Mouse (Mus musculus) forebrain, embryonic 14.5 days (tissue): ENCODE measurements around the gene Cmas. TPM values are rescaled to one million over a fixed set of nuclear protein-coding genes. Genes with fewer than 3 reads are reported as not detected.

ENCODE experiments used
- ATAC-seq: fragments of 200-750 bp; cut with Nextera tagmentation; 2 replicates; pipeline ENCODE4 v1.8.0; 2017; ENCODE audit warnings: mild to moderate bottlenecking, moderate library complexity
- DNase-seq: peaks from one replicate; pipeline ENCODE4 v3.0.0-alpha.2; 2015; ENCODE audit warnings: low spot score
- H3K27ac ChIP-seq: fragments of 300-500 bp; sonication (generic); 2 replicates; pipeline ENCODE4 v1.5.1; 2014; ENCODE audit warnings: low read depth, mild to moderate bottlenecking, control low read depth, low read length, moderate library complexity
- H3K27me3 ChIP-seq: fragments of 300-500 bp; sonication (generic); replicated peaks from 2 replicates; pipeline ENCODE4 v1.6.1; 2014; ENCODE audit warnings: low read length, control low read depth, mixed read lengths; ENCODE audit not compliant: control insufficient read depth, insufficient read depth
- H3K36me3 ChIP-seq: fragments of 300-500 bp; sonication (generic); 2 replicates; pipeline ENCODE4 v1.6.1; 2014; ENCODE audit warnings: low read length, control low read depth; ENCODE audit not compliant: control insufficient read depth, insufficient read depth
- H3K4me1 ChIP-seq: fragments of 300-500 bp; sonication (generic); 2 replicates; pipeline ENCODE4 v1.6.1; 2014; ENCODE audit warnings: antibody characterized with exemption, low read length, control low read depth; ENCODE audit not compliant: control insufficient read depth, insufficient read depth
- H3K4me2 ChIP-seq: fragments of 300-500 bp; sonication (generic); 2 replicates; pipeline ENCODE4 v1.6.1; 2014; ENCODE audit warnings: mild to moderate bottlenecking, control low read depth, low read length
- H3K4me3 ChIP-seq: fragments of 300-500 bp; sonication (generic); 2 replicates; pipeline ENCODE4 v1.5.1; 2014; ENCODE audit warnings: low read depth, low read length, control low read depth
- H3K9ac ChIP-seq: fragments of 300-500 bp; sonication (generic); 2 replicates; pipeline ENCODE4 v1.6.1; 2014; ENCODE audit warnings: mild to moderate bottlenecking, low read length, control low read depth, moderate library complexity
- H3K9me3 ChIP-seq: fragments of 300-500 bp; sonication (generic); replicated peaks from 2 replicates; pipeline ENCODE4 v1.6.1; 2016; ENCODE audit warnings: low read length, control low read depth, mixed read lengths; ENCODE audit not compliant: control insufficient read depth
- WGBS: fragments of 180-500 bp; shearing (Covaris S2); extraction: QIAGEN DNeasy Blood & Tissue Kit; methylation state at CpG from one replicate; pipeline ENCODE4 v1.1.7; 2014; 5-methylcytosine and 5-hydroxymethylcytosine counted together
- polyA plus RNA-seq: library from polyadenylated mRNA; unstranded; fragments of >200 nt; fragmentation: Nextera tagmentation; extraction: Ambion mirVana; gene quantifications from 2 replicates; pipeline ENCODE4 v1.2.1, GENCODE M21; 2014

Cmas gene
- polyA plus RNA-seq, 1 experiment from 2014 or later, result 173 TPM

- Histone ChIP-seq H3K9ac (no peak overlapping the region), H3K27ac (no peak overlapping the region), H3K36me3 (no peaks in the 10 kb centered on the region), H3K4me1 (0 out of 2 replicates have a peak, but pooled peaks cover 4% of the 10 kb centered on the region), H3K4me3 (no peak overlapping the region), H3K27me3 (no peaks in the 10 kb centered on the region), H3K4me2 (no peak overlapping the region), H3K9me3 (no peaks in the 10 kb centered on the region)
- ATAC-seq, result no peak
- DNase-seq, result no peak
- 92% methylated on average over 9 of the region's 9 CpGs for WGBS
Observed at GRCm38 (mm10) chr6:142795087-142795486, 38.6 kb downstream of the Cmas start.

DNA sequence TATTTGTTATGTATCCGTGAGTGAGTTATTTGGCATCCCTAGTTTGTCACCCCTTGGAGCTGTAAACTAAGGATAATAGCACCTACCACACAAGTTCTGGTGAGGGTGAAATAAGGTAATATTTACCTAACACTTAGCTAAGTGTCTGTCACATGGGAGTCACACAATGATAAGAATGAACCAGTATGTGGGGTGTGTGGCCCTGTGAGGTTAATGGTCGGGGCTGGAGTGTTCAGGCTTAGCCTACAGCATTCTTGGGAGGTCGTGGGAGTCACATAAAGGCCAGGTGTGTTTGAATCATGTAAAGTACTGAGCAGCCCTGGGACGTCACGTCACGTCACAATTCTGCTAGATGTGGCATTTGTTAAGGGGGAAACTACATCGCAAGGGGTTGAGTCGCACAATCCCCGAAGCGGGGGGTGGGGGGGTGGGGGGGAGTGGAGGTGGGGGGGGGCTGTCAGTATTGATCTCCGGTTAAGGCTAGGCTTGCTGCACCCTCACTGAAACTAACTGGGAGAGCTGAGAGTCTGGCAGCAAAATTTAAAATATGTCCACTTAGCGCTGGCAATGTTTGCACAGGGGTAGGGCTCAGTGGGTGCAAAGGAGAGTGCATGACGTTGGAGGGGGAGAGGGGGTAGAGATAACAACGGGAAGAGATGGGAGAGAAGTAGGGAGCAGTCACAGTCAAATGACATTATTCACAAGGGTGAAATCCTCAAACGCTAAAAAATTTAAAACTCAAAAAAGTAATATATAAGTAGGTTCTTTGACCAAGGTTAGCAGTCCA is 39.4 kb downstream of the Cmas start:
- no peaks in the 10 kb centered on the region for H3K36me3 ChIP-seq
- DNase-seq, result no peak
- 83% methylated on average over 15 of the region's 15 CpGs for WGBS
- no peak for ATAC-seq
- H3K4me1 ChIP-seq, result 0 out of 2 replicates have a peak, but pooled peaks cover 4% of the 10 kb centered on the region
- no peak overlapping the region for H3K27ac ChIP-seq
- no peak overlapping the region for H3K9ac ChIP-seq
- no peaks in the 10 kb centered on the region for H3K27me3 ChIP-seq
- no peak overlapping the region for H3K4me2 ChIP-seq
- H3K9me3 ChIP-seq, result no peaks in the 10 kb centered on the region
- H3K4me3 ChIP-seq, result no peak overlapping the region

DNA sequence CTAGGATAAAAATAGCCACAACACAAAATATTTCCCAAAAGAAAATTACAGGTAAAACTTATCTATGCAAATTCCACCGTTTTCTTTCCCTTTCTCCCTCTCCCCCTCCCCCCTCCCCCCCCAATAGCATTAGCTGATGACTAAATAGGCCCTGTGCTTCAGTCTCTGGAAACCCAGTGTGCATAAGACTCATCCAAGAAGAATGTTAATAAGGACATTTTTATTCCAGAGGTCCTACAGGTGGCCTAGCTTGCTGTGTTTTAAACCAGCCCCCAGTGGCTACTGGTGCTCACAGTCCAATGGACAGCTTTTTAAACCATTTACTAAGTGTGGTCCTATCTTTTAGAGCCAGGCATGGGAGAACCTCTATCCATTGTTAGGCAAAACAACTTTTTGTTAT is 41.5 kb downstream of the Cmas start:
- no peaks in the 10 kb centered on the region for H3K36me3 ChIP-seq
- no peaks in the 10 kb centered on the region for H3K4me1 ChIP-seq
- no peak overlapping the region for H3K4me3 ChIP-seq
- H3K27me3 ChIP-seq, result no peaks in the 10 kb centered on the region
- H3K27ac ChIP-seq, result no peak overlapping the region
- H3K9ac ChIP-seq, result no peak overlapping the region
- no peak for DNase-seq
- no peaks in the 10 kb centered on the region for H3K9me3 ChIP-seq
- H3K4me2 ChIP-seq, result no peak overlapping the region
- ATAC-seq, result no peak
- WGBS, result 77% methylated on average over 1 of the region's 1 CpGs

- Histone ChIP-seq H3K27ac (no peak overlapping the region), H3K9ac (no peak overlapping the region), H3K36me3 (no peaks in the 10 kb centered on the region), H3K4me1 (no peaks in the 10 kb centered on the region), H3K27me3 (no peaks in the 10 kb centered on the region), H3K4me2 (no peak overlapping the region), H3K4me3 (no peak overlapping the region), H3K9me3 (no peaks in the 10 kb centered on the region)
- WGBS, result 78% methylated on average over 9 of the region's 9 CpGs
- no peak for ATAC-seq
- DNase-seq, result no peak
Observed at GRCm38 (mm10) chr6:142798837-142799236, 42.4 kb downstream of the Cmas start.

DNA sequence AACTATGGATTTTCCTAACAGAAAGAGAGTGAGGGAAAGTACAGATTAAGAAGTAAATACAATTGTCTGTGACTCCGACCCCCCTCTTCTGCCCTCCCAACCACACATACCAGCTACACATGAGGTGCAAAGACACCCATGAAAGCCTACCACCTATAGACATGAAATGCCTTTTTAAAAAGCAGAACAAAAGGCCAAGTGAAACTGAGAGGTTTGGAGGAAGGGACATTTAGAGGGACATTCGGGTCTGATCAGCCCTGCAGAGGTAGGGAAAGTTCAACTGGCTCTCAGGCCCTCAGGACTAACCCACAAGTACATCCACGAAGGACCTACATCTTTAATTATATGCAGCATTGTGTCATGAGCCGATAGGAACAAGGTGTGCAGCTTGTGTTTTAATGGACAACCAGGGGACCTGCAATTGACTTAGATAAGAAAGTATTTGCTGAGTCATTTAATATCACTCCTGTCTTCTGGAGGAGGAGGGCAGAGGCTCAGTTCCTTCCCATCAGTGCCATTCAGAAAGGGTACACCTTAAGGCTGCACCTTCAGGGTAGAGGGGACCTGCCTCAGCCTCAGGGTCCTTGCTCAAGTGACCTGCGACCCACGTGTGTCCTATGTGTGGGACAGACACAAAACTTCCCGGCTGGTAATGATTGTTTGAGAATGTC is 43.4 kb downstream of the Cmas start:
- H3K4me1 ChIP-seq, result no peaks in the 10 kb centered on the region
- H3K27ac ChIP-seq, result no peak overlapping the region
- 82% methylated on average over 7 of the region's 7 CpGs for WGBS
- DNase-seq (no peak), ATAC-seq (no peak)
- H3K4me2 ChIP-seq, result no peak overlapping the region
- no peak overlapping the region for H3K9ac ChIP-seq
- no peak overlapping the region for H3K4me3 ChIP-seq
- no peaks in the 10 kb centered on the region for H3K36me3 ChIP-seq
- H3K27me3 ChIP-seq, result no peaks in the 10 kb centered on the region
- H3K9me3 ChIP-seq, result no peaks in the 10 kb centered on the region

DNA sequence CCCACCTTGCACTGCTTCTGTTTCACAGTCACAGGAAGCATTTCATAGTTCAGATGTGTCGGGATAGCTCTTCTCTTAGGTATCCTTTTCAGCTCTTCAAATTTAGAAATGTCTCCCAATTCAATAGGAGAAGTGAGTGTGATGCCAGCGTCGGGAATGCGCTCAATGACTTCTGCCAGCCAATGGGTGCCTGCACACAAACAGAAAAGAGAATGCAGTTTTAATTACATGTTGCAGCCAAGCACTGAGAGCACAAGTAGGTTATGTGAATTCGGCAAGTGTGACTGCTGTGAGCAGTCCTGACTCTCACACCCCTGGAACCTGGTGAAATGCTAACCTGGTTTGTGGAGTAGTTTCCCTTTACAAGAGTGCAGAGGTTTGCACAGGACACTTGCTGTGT is 45.2 kb downstream of the Cmas start:
- Histone ChIP-seq H3K9me3 (no peaks in the 10 kb centered on the region), H3K4me3 (no peak overlapping the region), H3K4me1 (no peaks in the 10 kb centered on the region), H3K4me2 (no peak overlapping the region), H3K27ac (no peak overlapping the region), H3K27me3 (no peaks in the 10 kb centered on the region), H3K9ac (no peak overlapping the region), H3K36me3 (no peaks in the 10 kb centered on the region)
- 65% methylated on average over 5 of the region's 5 CpGs for WGBS
- no peak for ATAC-seq
- DNase-seq, result no peak

- no peak overlapping the region for H3K9ac ChIP-seq
- H3K9me3 ChIP-seq, result no peaks in the 10 kb centered on the region
- H3K27me3 ChIP-seq, result no peaks in the 10 kb centered on the region
- ATAC-seq, result no peak
- H3K4me2 ChIP-seq, result no peak overlapping the region
- 72% methylated on average over 11 of the region's 11 CpGs for WGBS
- DNase-seq, result no peak
- H3K36me3 ChIP-seq, result no peaks in the 10 kb centered on the region
- no peak overlapping the region for H3K4me3 ChIP-seq
- no peaks in the 10 kb centered on the region for H3K4me1 ChIP-seq
- H3K27ac ChIP-seq, result no peak overlapping the region
Observed at GRCm38 (mm10) chr6:142802617-142803525, 46.4 kb downstream of the Cmas start.

DNA sequence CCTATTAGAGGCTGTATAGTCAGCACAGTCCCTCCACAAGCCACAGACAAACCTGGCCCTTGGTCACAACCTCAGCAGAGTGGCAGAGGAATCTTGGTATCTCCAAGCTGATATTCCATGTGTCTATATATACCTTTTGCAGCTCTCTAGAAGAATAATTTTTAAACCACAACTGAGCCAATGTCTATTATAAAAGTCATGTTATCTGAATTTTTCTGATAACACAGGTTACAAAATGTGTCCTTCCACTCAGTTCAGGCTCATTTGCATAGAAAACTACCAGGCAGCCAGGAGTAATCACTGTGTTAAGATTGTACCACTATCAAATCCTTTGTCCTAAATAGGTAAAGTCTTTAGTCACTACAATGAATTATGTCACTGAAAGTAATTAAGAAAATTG is 47.9 kb downstream of the Cmas start, which contains the start of gene Sult6b2:
Gene Sult6b2, minus strand, starts transcription at position 101 of the 400 bp plus-strand sequence.
- no peak within 1 kb of the TSS for H3K9ac ChIP-seq
- no peaks in the 10 kb centered on the region for H3K4me1 ChIP-seq
- no peaks in the 10 kb centered on the region for H3K27me3 ChIP-seq
- no peak within 1 kb of the TSS for H3K27ac ChIP-seq
- no peak for ATAC-seq
- H3K4me2 ChIP-seq, result no peak within 1 kb of the TSS
- no peaks in the 10 kb centered on the region for H3K36me3 ChIP-seq
- DNase-seq, result no peak
- no peaks in the 10 kb centered on the region for H3K9me3 ChIP-seq
- no peak within 1 kb of the TSS for H3K4me3 ChIP-seq
